Mouse (Mus musculus) macrophage (primary cell): ENCODE measurements around the gene Vhl. TPM values are rescaled to one million over a fixed set of nuclear protein-coding genes. Genes with fewer than 3 reads are reported as not detected.

Source experiments
- H3K27ac ChIP-seq: fragments of 350-480 bp; formaldehyde crosslinking; 2 replicates; pipeline ENCODE4 v1.9.0; 2021
- H3K36me3 ChIP-seq: fragments of 350-480 bp; formaldehyde crosslinking; 2 replicates; pipeline ENCODE4 v1.9.0; 2021; ENCODE audit errors: inconsistent target
- H3K4me3 ChIP-seq: fragments of 350-480 bp; formaldehyde crosslinking; 2 replicates; pipeline ENCODE4 v1.9.0; 2021; ENCODE audit errors: inconsistent target
- H3K79me2 ChIP-seq: fragments of 350-480 bp; formaldehyde crosslinking; 2 replicates; pipeline ENCODE4 v1.9.0; 2021; ENCODE audit errors: inconsistent target
- WGBS: methylation state at CpG from one replicate; pipeline ENCODE4 v1.1.7; 2026; ENCODE audit warnings: inconsistent platforms; ENCODE audit not compliant: missing documents; 5-methylcytosine and 5-hydroxymethylcytosine counted together
- polyA plus RNA-seq: library from polyadenylated mRNA; stranded (reverse); fragments of 250-400 nt; gene quantifications from 3 replicates; pipeline ENCODE4 v1.2.4, GENCODE M21; 2018; ENCODE audit warnings: inconsistent platforms

The Vhl gene
- polyA plus RNA-seq, 1 experiment from 2014 or later, result 9.9 TPM

- H3K27ac ChIP-seq, result peak overlapping the region; percentile 51
- 30% methylated on average over 9 of the region's 9 CpGs for WGBS
These were observed 56.3 kb downstream of the Vhl start for GRCm38 (mm10) chr6:113679993-113680566.

More at GRCm38 (mm10) chr6:113679993-113680566, 56.3 kb downstream of the Vhl start:
- peaks cover 49% of the 10 kb centered on the region; the same call in 1 of the 2 replicates for H3K36me3 ChIP-seq
- peaks cover 10% of the 10 kb centered on the region; the same call in 1 of the 2 replicates for H3K79me2 ChIP-seq
- H3K4me3 ChIP-seq, result no peak overlapping the region

Other genes starting within 250 kb of the Vhl start
- gene Tada3, start 246.1 kb upstream of the Vhl start, polyA plus RNA-seq, result 21.8 to 25.0 TPM (median 22.9 TPM) in 3 replicates
- 315 to 508 TPM (median 391 TPM) in 3 replicates for gene Arpc4, start 245.8 kb upstream of the Vhl start, polyA plus RNA-seq
- 1.8 to 6.3 TPM (median 3.5 TPM) in 3 replicates for gene Ttll3, start 234.7 kb upstream of the Vhl start, polyA plus RNA-seq
- gene Rpusd3, start 204.6 kb upstream of the Vhl start, polyA plus RNA-seq, result 1.5 to 5.0 TPM (median 4.2 TPM) in 3 replicates
- not detected in 3 replicates for gene Cidec, start 188.2 kb upstream of the Vhl start, polyA plus RNA-seq
- gene Jagn1, start 181.4 kb upstream of the Vhl start, polyA plus RNA-seq, result 14.3 to 38.5 TPM (median 29.7 TPM) in 3 replicates
- not detected in 3 replicates for gene Il17re, start 165.5 kb upstream of the Vhl start, polyA plus RNA-seq
- not detected in 3 replicates for gene Il17rc, start 152.5 kb upstream of the Vhl start, polyA plus RNA-seq
- 14.8 to 22.0 TPM (median 17.8 TPM) in 3 replicates for gene Creld1, start 140.7 kb upstream of the Vhl start, polyA plus RNA-seq
- not detected in 3 replicates for gene Prrt3, start 122.0 kb upstream of the Vhl start, polyA plus RNA-seq
- gene Emc3, start 92.3 kb upstream of the Vhl start, polyA plus RNA-seq, result 82.1 to 91.7 TPM (median 91.0 TPM) in 3 replicates
- 0.21 to 2.5 TPM (median 0.72 TPM) in 3 replicates for gene Fancd2, start 92.3 kb upstream of the Vhl start, polyA plus RNA-seq
- gene Fancd2os, start 23.2 kb upstream of the Vhl start, polyA plus RNA-seq, result not detected in 3 replicates
- 119 to 193 TPM (median 182 TPM) in 3 replicates for gene Brk1, start 19.2 kb upstream of the Vhl start, polyA plus RNA-seq
- 37.2 to 60.7 TPM (median 44.6 TPM) in 3 replicates for gene Irak2, start 14.5 kb downstream of the Vhl start, polyA plus RNA-seq
- 31.1 to 76.3 TPM (median 53.5 TPM) in 3 replicates for gene Tatdn2, start 73.1 kb downstream of the Vhl start, polyA plus RNA-seq
- not detected in 3 replicates for gene Ghrl, start 95.9 kb downstream of the Vhl start, polyA plus RNA-seq
- 73.8 to 122 TPM (median 108 TPM) in 3 replicates for gene Sec13, start 116.8 kb downstream of the Vhl start, polyA plus RNA-seq